Mouse (Mus musculus): ENCODE results near the gene Mpp5. TPM values are rescaled to one million over a fixed set of nuclear protein-coding genes. Genes with fewer than 3 reads are reported as not detected.

The Mpp5 gene
- 10 to 100 TPM; 14.6 to 15.4 TPM for total RNA-seq (2021)
- long read RNA-seq, partial matches to known transcripts: 1 of 6 reads
- long read RNA-seq, other reads (novel, unspliced or antisense): 5 of 6 reads

GRCm38 (mm10) chr12:78748557-78749377 is at the start of gene Mpp5:
Gene Mpp5, plus strand, starts transcription at chr12:78748907.
- peak; percentile 92 to 97 for DNase-seq (ENCODE audit: low spot score in 2 of 2)

- DNase-seq (ENCODE audit: low spot score in 2 of 2): no peak
Observed at GRCm38 (mm10) chr12:78717783-78718182, 30.9 kb upstream of the Mpp5 start.

GRCm38 (mm10) chr12:78727723-78728122 is 21.0 kb upstream of the Mpp5 start:
- DNase-seq (ENCODE audit: low spot score in 2 of 2): no peak

- no peak for DNase-seq (ENCODE audit: low spot score in 2 of 2)
Observed at GRCm38 (mm10) chr12:78739633-78740032, 9.1 kb upstream of the Mpp5 start.

GRCm38 (mm10) chr12:78740289-78740688 is 8.4 kb upstream of the Mpp5 start:
- no peak for DNase-seq (ENCODE audit: low spot score in 2 of 2)

GRCm38 (mm10) chr12:78746226-78746625 is 2.5 kb upstream of the Mpp5 start:
- DNase-seq (ENCODE audit: low spot score in 2 of 2): no peak

- no peak for DNase-seq (ENCODE audit: low spot score in 2 of 2)
Observed at GRCm38 (mm10) chr12:78747406-78747805, 1.3 kb upstream of the Mpp5 start.

GRCm38 (mm10) chr12:78748113-78748512 is 594 bp upstream of the Mpp5 start:
- no peak for DNase-seq (ENCODE audit: low spot score in 2 of 2)

- DNase-seq (ENCODE audit: low spot score in 2 of 2): peak; percentile 43 to 61
Observed at GRCm38 (mm10) chr12:78749378-78749801, 683 bp downstream of the Mpp5 start.

- DNase-seq (ENCODE audit: low spot score in 2 of 2): no peak
Observed at GRCm38 (mm10) chr12:78761979-78762378, 13.3 kb downstream of the Mpp5 start.

- DNase-seq (ENCODE audit: low spot score in 2 of 2): no peak
Observed at GRCm38 (mm10) chr12:78769031-78769713, 20.5 kb downstream of the Mpp5 start.

GRCm38 (mm10) chr12:78773211-78773610 is 24.5 kb downstream of the Mpp5 start:
- no peak for DNase-seq (ENCODE audit: low spot score in 2 of 2)

GRCm38 (mm10) chr12:78777916-78778315 is 29.2 kb downstream of the Mpp5 start:
- no peak for DNase-seq (ENCODE audit: low spot score in 2 of 2)

- DNase-seq (ENCODE audit: low spot score in 2 of 2): no peak
Observed at GRCm38 (mm10) chr12:78778423-78779067, 29.8 kb downstream of the Mpp5 start.

GRCm38 (mm10) chr12:78788266-78788873 is 39.7 kb downstream of the Mpp5 start:
- no peak for DNase-seq (ENCODE audit: low spot score in 2 of 2)

GRCm38 (mm10) chr12:78790791-78791190 is 42.1 kb downstream of the Mpp5 start:
- DNase-seq (ENCODE audit: low spot score in 2 of 2): no peak

- no peak for DNase-seq (ENCODE audit: low spot score in 2 of 2)
Observed at GRCm38 (mm10) chr12:78794236-78794635, 45.5 kb downstream of the Mpp5 start.

- no peak for DNase-seq (ENCODE audit: low spot score in 2 of 2)
Observed at GRCm38 (mm10) chr12:78800036-78800435, 51.3 kb downstream of the Mpp5 start.

GRCm38 (mm10) chr12:78801836-78802235 is 53.1 kb downstream of the Mpp5 start:
- DNase-seq (ENCODE audit: low spot score in 2 of 2): no peak

- no peak for DNase-seq (ENCODE audit: low spot score in 2 of 2)
Observed at GRCm38 (mm10) chr12:78814437-78814836, 65.7 kb downstream of the Mpp5 start.

GRCm38 (mm10) chr12:78834496-78834895 is 85.8 kb downstream of the Mpp5 start:
- no peak for DNase-seq (ENCODE audit: low spot score in 2 of 2)
